Mouse (Mus musculus) neural tube, embryonic 14.5 days (tissue): ENCODE results near the gene Tenm3. TPM values are rescaled to one million over a fixed set of nuclear protein-coding genes. Genes with fewer than 3 reads are reported as not detected.

Experiments used
- ATAC-seq: fragments of 200-750 bp; cut with Nextera tagmentation; 2 replicates; pipeline ENCODE4 v1.8.0; 2017; ENCODE audit warnings: low read depth, mild to moderate bottlenecking, moderate TSS enrichment, moderate library complexity
- H3K27ac ChIP-seq: fragments of 300-500 bp; sonication (generic); 2 replicates; pipeline ENCODE4 v1.5.1; 2014; ENCODE audit warnings: low read depth, mild to moderate bottlenecking, control low read depth, low read length, moderate library complexity, mixed read lengths
- H3K27me3 ChIP-seq: fragments of 300-500 bp; sonication (generic); 2 replicates; pipeline ENCODE4 v1.6.1; 2014; ENCODE audit warnings: low read length; ENCODE audit not compliant: control insufficient read depth, insufficient read depth
- H3K36me3 ChIP-seq: fragments of 300-500 bp; sonication (generic); 2 replicates; pipeline ENCODE4 v1.6.1; 2014; ENCODE audit warnings: low read length, mixed read lengths; ENCODE audit not compliant: control insufficient read depth, insufficient read depth
- H3K4me1 ChIP-seq: fragments of 300-500 bp; sonication (generic); 2 replicates; pipeline ENCODE4 v1.6.1; 2014; ENCODE audit warnings: low read length; ENCODE audit not compliant: control insufficient read depth, insufficient read depth
- H3K4me2 ChIP-seq: fragments of 300-500 bp; sonication (generic); 2 replicates; pipeline ENCODE4 v1.6.1; 2014; ENCODE audit warnings: mild to moderate bottlenecking, low read depth, low read length, control low read depth
- H3K4me3 ChIP-seq: fragments of 300-500 bp; sonication (generic); 2 replicates; pipeline ENCODE4 v1.5.1; 2014; ENCODE audit warnings: low read depth, low read length, control low read depth, mixed read lengths
- H3K9ac ChIP-seq: fragments of 300-500 bp; sonication (generic); replicated peaks from 2 replicates; pipeline ENCODE4 v1.6.1; 2014; ENCODE audit warnings: low read depth, mild to moderate bottlenecking, control low read depth, low read length, mixed read lengths
- H3K9me3 ChIP-seq: fragments of 300-500 bp; sonication (generic); 2 replicates; pipeline ENCODE4 v1.6.1; 2016; ENCODE audit warnings: low read length; ENCODE audit not compliant: control insufficient read depth
- WGBS: fragments of 180-500 bp; shearing (Covaris S2); extraction: QIAGEN DNeasy Blood & Tissue Kit; methylation state at CpG from one replicate; pipeline ENCODE4 v1.1.7; 2014; 5-methylcytosine and 5-hydroxymethylcytosine counted together
- polyA plus RNA-seq: library from polyadenylated mRNA; unstranded; fragments of >200 nt; fragmentation: Nextera tagmentation; extraction: Ambion mirVana; gene quantifications from 2 replicates; pipeline ENCODE4 v1.2.1, GENCODE M21; 2014

The Tenm3 gene
- polyA plus RNA-seq, 1 experiment from 2014 or later: 68.9 TPM

DNA sequence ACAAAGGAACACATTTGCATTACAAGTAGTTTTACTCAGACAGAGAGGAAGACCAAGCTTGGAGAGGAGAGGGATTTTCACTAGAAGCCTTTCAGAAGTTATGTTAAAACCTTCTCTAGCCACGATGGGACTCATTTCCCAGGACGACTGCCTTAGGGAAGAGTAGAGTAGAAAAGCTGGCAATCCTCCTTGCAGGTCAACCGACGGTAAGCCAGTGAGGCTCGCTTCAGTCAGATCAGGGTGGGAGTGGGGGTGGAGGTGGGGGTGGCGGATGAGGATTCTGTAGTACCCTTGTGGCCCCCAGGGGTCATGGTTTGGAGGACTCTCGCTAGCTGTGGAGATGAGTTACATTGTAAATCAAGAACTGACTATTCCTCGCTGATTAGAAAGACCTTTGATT, 264.6 kb downstream of the Tenm3 start:
- no peak overlapping the region for H3K4me3 ChIP-seq
- H3K9me3 ChIP-seq: no peaks in the 10 kb centered on the region
- H3K36me3 ChIP-seq: no peaks in the 10 kb centered on the region
- no peaks in the 10 kb centered on the region for H3K27me3 ChIP-seq
- H3K4me1 ChIP-seq: 0 out of 2 replicates have a peak, but pooled peaks cover 5% of the 10 kb centered on the region
- no peak overlapping the region for H3K27ac ChIP-seq
- H3K4me2 ChIP-seq: no peak overlapping the region
- 3% methylated on average over 8 of the region's 8 CpGs for WGBS
- no peak overlapping the region for H3K9ac ChIP-seq
- ATAC-seq: no peak

DNA sequence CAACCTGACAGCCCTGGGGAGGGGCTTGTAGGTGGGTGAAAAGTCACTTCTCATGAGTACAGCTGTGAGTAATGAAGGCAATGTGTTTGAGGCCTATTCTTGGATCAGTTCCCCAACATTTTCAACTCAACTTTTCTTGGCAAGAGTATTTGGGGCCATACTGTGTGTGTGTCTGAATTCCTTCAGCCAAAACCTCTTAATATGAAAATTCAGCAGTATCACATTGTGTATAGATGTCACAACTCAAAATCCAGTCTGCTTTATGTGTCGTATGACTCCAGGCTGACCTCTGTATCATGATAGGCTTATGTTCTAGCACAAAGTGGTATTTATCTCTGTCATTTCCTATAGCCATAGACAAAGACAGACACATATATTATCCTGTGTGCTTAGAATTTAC, 270.8 kb downstream of the Tenm3 start:
- WGBS: 73% methylated on average over 1 of the region's 1 CpGs
- H3K27me3 ChIP-seq: no peaks in the 10 kb centered on the region
- no peak overlapping the region for H3K4me3 ChIP-seq
- H3K4me1 ChIP-seq: no peaks in the 10 kb centered on the region
- ATAC-seq: no peak
- H3K4me2 ChIP-seq: no peak overlapping the region
- no peaks in the 10 kb centered on the region for H3K36me3 ChIP-seq
- H3K27ac ChIP-seq: no peak overlapping the region
- H3K9me3 ChIP-seq: no peaks in the 10 kb centered on the region
- H3K9ac ChIP-seq: no peak overlapping the region

GRCm38 (mm10) chr8:48572345-48572744, 271.4 kb downstream of the Tenm3 start:
- Histone ChIP-seq H3K4me1 (no peaks in the 10 kb centered on the region), H3K27ac (no peak overlapping the region), H3K4me2 (no peak overlapping the region), H3K27me3 (no peaks in the 10 kb centered on the region), H3K9ac (no peak overlapping the region), H3K4me3 (no peak overlapping the region), H3K36me3 (no peaks in the 10 kb centered on the region), H3K9me3 (no peaks in the 10 kb centered on the region)
- no peak for ATAC-seq
- WGBS: 98% methylated on average over 2 of the region's 2 CpGs

GRCm38 (mm10) chr8:48568608-48569007, 275.1 kb downstream of the Tenm3 start:
- H3K9ac ChIP-seq: no peak overlapping the region
- ATAC-seq: no peak
- H3K36me3 ChIP-seq: no peaks in the 10 kb centered on the region
- H3K4me3 ChIP-seq: no peak overlapping the region
- H3K4me1 ChIP-seq: no peaks in the 10 kb centered on the region
- H3K27ac ChIP-seq: no peak overlapping the region
- no peaks in the 10 kb centered on the region for H3K27me3 ChIP-seq
- WGBS: 60% methylated on average over 4 of the region's 4 CpGs
- H3K4me2 ChIP-seq: no peak overlapping the region
- no peaks in the 10 kb centered on the region for H3K9me3 ChIP-seq

DNA sequence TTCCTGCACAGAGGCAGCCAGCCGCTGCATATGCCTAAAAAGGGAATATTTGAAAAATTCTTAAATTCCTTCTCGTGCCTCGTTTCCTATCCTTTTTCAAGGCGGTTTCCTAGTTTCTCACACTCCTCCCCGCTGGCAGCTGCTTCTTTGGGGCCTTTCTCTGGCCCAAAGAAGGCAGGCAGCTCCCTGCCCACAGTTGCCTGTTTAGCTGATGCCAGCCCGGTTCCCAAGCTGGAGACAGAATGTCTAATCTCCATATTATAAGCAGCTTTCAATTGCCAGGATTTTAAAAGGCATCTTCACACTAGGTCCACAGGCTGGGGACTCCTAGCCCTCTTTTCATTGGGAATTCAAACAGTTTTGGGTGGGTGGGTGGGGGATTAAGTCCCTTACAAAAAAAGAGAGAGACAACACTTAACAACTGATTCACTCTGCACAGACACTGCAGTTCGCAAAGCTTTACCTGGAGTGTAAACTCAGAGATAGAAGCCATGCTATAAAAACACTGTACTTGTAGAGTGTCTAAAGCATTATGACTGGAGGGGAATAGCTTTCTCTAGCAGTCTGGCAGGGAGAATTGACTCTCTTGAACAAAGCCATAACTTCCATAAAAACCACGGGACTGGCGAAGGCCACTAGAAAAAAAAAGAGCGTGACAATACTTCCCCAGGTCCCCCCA, 275.7 kb downstream of the Tenm3 start:
- H3K27ac ChIP-seq: no peak overlapping the region
- H3K4me3 ChIP-seq: no peak overlapping the region
- no peak for ATAC-seq
- no peak overlapping the region for H3K4me2 ChIP-seq
- H3K27me3 ChIP-seq: no peaks in the 10 kb centered on the region
- no peaks in the 10 kb centered on the region for H3K9me3 ChIP-seq
- no peak overlapping the region for H3K9ac ChIP-seq
- 56% methylated on average over 10 of the region's 10 CpGs for WGBS
- H3K4me1 ChIP-seq: no peaks in the 10 kb centered on the region
- no peaks in the 10 kb centered on the region for H3K36me3 ChIP-seq

GRCm38 (mm10) chr8:48560227-48560626, 283.5 kb downstream of the Tenm3 start:
- H3K27me3 ChIP-seq: no peaks in the 10 kb centered on the region
- no peak overlapping the region for H3K9ac ChIP-seq
- whole genome bisulfite sequencing: 79% methylated on average over 9 of the region's 9 CpGs
- no peaks in the 10 kb centered on the region for H3K36me3 ChIP-seq
- H3K4me2 ChIP-seq: no peak overlapping the region
- no peaks in the 10 kb centered on the region for H3K4me1 ChIP-seq
- H3K9me3 ChIP-seq: no peaks in the 10 kb centered on the region
- ATAC-seq: no peak
- no peak overlapping the region for H3K27ac ChIP-seq
- H3K4me3 ChIP-seq: no peak overlapping the region

- Histone ChIP-seq H3K4me3 (peak overlapping the region; percentile 68), H3K4me1 (0 out of 2 replicates have a peak, but pooled peaks cover 3% of the 10 kb centered on the region), H3K36me3 (no peaks in the 10 kb centered on the region), H3K27me3 (no peaks in the 10 kb centered on the region), H3K9ac (peak overlapping the region; percentile 76), H3K4me2 (peak overlapping the region; percentile 85), H3K9me3 (no peaks in the 10 kb centered on the region), H3K27ac (peak overlapping the region; percentile 95)
- peak; percentile 85 for ATAC-seq
- WGBS: under 1% methylated on average over 55 of the region's 55 CpGs
Measured at GRCm38 (mm10) chr8:48555546-48556141, 288.1 kb downstream of the Tenm3 start.

DNA sequence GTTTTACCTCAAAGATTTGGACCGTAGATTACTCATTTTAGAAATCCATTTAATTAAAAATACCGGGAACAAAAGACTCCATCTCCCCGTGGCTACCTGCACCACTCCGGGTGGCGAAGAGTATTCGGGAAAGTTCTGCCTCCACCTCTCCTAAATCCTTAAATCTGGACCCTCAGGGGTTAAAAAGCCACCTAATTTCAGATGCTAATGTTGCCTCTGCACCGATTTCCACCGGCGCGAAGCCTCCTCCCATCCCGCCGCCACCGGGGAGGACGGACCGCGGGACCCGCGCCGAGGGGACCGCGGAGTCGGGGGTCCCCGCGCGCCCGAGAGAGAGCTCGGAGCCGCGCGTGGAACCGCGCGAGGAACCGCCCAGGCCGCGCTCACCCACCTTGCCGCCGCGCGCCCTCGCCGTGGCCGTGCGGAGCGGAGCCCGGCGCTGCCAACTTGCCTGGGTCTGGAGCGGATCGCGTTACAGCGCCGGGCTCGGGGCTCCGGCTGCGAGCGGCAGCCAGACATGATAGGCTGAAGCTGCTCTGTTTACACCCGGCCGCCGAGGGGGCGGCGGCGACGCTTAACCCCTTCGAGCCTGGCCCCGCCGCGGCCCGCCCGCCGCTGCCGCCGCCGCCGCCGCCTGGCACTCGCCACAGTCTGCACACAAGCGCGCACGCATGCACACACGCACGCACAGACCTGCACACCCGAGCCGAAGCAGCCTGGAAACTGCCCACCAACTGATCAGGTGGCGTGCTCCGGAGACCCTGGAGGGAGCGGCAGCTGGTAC, 288.8 kb downstream of the Tenm3 start:
- Histone ChIP-seq H3K4me1 (peaks cover 4% of the 10 kb centered on the region; the same call in 1 of the 2 replicates), H3K27ac (peak overlapping the region; percentile 95), H3K9me3 (no peaks in the 10 kb centered on the region), H3K4me3 (peak overlapping the region; percentile 68), H3K27me3 (no peaks in the 10 kb centered on the region), H3K36me3 (no peaks in the 10 kb centered on the region), H3K4me2 (peak overlapping the region; percentile 85), H3K9ac (peak overlapping the region; percentile 76)
- ATAC-seq: peak; percentile 97
- under 1% methylated on average over 47 of the region's 86 CpGs for WGBS
